Mouse (Mus musculus) gastrocnemius, postnatal 14 days (tissue): Measurements from ENCODE around the gene Caps2. TPM values are rescaled to one million over a fixed set of nuclear protein-coding genes. Genes with fewer than 3 reads are reported as not detected.

ENCODE experiments used
- total RNA-seq, 2 experiments: library from RNA; stranded (reverse); gene quantifications; 2 replicates each; pipeline ENCODE4 v1.2.3; 2021

The Caps2 gene
- total RNA-seq, 2 experiments from 2014 or later = not detected

Other genes with a start within 250 kb of the Caps2 start
- gene Krr1, start 191.0 kb upstream of the Caps2 start, total RNA-seq = 10 to 100 TPM; 20.8 to 23.1 TPM
- under 1 TPM in 1 of 2 experiments, not detected in 1; 0.22 TPM for gene Glipr1, start 161.0 kb upstream of the Caps2 start, total RNA-seq
- gene Glipr1l1, start 103.4 kb upstream of the Caps2 start, total RNA-seq = not detected
- gene Glipr1l2, start 80.3 kb upstream of the Caps2 start, total RNA-seq = not detected
- not detected for gene Glipr1l3, start 3.3 kb upstream of the Caps2 start, total RNA-seq
- gene Kcnc2, start 107.5 kb downstream of the Caps2 start, total RNA-seq = under 1 TPM; 0.23 to 0.27 TPM